Mouse (Mus musculus): ENCODE measurements around the gene Wdr66.

The Wdr66 gene

DNA sequence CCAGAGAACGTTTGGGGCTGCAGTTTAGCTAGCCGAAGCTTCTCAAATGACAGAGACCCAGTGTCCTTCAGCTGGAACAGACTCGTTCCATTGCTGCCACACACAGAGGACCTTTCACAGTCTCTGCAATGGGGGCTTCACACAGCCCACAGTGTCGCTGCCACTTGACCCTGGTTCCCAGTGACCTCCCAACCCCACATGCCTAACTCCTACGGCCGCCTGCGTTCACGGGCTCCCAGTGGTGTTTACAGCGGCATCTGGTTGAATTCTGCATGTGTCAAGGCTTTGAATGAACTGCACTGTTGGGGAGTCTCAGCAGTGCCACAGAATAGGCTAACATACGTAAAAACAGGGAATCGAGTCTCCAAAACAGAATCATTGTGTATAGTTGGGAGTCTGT is 19.0 kb downstream of the Wdr66 start:
- DNase-seq (ENCODE audit: low read depth, low spot score) = no peak

DNA sequence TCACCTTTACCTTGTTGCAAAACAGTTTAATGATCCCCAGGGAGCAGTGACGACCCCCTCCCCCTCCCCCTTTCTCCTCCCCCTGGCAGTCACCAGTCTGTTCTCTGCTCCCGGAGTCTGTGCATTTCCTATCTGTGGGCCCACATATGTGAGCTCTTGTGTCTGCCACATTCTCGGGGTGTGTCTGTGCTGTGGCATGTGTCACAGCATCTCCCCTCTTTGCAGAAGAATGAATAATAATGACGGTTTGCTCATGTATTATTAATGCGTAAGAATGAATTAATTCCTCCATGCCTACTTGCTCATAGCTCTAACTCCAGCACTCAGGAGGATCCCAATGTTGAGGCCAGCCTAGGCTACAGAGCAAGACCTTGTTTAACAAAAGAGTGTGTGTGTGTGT is 21.0 kb downstream of the Wdr66 start:
- DNase-seq (ENCODE audit: low read depth, low spot score) = no peak

GRCm38 (mm10) chr5:123276636-123277341 is 24.9 kb downstream of the Wdr66 start:
- no peak for DNase-seq (ENCODE audit: low read depth, low spot score)

GRCm38 (mm10) chr5:123277342-123277701 is 25.4 kb downstream of the Wdr66 start:
- DNase-seq (ENCODE audit: low read depth, low spot score) = no peak

- DNase-seq (ENCODE audit: low read depth, low spot score) = no peak
Observed at GRCm38 (mm10) chr5:123277704-123278103, 25.8 kb downstream of the Wdr66 start.

GRCm38 (mm10) chr5:123279248-123279647 is 27.3 kb downstream of the Wdr66 start:
- no peak for DNase-seq (ENCODE audit: low read depth, low spot score)

DNA sequence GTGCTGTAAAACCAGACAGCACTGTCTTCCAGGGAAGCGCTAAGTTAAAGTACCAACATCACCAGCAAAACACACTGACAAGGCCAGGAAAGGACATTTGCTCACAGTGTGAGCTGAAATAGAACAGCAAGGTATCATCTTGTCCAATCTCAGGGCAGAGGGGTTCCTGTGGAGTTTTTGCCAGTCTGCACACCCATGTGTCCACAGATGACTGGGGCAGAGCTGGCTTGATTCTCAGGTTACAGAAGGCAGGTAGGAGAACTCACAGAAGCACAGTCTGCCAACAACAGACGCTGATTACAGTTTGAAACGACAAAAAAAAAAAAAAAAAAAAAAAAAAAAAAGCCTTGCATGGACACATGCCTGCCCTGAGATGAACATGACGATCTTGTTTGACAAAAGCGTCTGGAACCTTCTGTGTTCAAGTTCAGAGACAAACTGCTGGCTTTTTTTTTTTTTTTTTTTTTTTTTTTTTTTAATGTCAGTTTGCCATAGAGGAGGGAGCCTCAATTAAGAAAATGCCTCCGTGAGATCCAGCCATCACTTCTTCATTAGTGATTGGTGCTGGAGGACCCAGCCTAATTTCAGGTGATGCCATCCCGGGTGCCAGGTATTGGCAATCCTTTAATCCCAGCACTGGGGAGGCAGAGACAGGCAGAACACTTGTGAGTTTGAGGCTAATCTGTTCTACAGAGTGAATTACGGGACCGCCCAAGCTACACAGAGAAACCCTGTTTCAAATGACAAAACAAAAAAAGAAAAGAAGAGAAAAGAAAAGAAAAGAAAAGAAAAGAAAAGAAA is 29.6 kb downstream of the Wdr66 start:
- DNase-seq (ENCODE audit: low read depth, low spot score) = no peak

DNA sequence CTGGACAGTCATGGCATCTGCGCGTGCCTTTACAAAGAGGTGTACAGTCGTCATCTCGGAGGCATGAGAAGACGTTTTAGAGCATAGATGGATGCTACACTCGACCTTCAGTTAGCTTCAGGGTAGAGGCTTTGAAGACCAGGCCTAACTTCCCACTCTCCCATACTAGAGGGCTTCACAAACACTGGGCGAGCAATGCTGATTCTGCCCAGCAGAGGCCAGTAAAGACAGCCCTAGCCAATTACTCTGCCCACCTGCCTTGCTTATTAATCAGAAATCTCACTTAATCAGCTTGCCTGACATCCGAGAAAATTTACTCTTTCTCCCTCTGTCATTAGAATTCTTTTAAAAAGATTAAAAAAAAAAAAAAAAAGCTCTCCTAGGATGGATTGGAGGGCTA is 33.3 kb downstream of the Wdr66 start:
- no peak for DNase-seq (ENCODE audit: low read depth, low spot score)

DNA sequence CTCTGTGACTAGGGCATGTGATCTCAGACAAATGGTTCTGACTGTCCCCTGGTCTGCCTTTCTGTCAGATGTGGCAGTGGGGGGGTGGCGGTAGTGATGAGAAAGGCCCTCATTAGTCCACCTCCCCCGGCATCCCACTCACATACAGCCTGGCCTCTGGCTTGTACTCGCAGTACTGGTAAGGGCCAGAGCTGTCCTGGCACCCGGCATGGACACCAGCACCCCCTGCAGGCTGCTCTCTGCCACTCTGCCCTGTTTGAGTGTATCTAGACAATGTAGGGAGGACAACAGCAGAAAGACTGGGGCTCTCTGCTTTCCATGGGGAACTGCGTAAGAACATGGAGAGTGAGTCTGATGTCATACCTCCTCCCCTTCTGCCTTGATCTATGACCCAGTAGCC is 36.2 kb downstream of the Wdr66 start:
- no peak for DNase-seq (ENCODE audit: low read depth, low spot score)

DNA sequence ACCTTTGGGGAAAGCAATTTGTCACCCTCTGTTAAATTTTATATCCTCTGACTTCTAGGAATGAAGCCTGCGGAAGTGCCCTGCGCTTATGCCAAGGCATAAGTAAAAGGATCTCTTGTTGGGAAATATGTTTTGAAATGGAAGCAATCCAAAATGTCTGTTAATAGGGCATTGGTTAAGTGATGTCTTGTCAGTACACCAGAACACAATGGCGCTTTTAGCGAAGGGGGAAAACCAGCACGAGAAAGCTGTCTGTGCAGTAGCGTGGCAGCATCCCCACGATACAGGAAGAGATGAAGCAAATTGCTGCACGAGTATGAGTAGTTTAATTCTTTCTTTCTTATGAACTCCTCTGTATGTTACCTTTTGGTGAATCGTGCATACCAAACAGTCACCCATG is 42.8 kb downstream of the Wdr66 start:
- no peak for DNase-seq (ENCODE audit: low read depth, low spot score)

GRCm38 (mm10) chr5:123296224-123296806 is 44.4 kb downstream of the Wdr66 start:
- DNase-seq (ENCODE audit: low read depth, low spot score) = no peak

GRCm38 (mm10) chr5:123296972-123297754 is 45.3 kb downstream of the Wdr66 start:
- no peak for DNase-seq (ENCODE audit: low read depth, low spot score)

DNA sequence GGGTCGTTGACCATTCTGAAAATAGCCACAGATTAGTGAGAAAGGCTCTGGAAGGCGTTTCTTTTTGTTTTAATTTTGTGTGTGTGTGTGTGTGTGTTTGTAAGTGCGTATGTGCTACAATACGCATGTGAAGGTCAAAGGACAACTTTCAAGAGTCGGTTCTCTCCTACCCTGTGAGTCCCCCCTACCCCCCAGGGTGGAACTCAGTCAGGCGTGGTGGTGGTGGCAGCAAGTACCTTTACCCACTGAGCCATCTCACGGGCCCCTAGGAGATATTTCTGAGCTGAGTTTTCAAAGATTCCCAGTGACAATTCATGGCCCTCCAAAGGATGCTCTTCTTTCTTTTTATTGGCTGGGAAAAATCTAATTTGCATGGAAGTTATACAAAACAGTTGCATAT is 45.9 kb downstream of the Wdr66 start:
- no peak for DNase-seq (ENCODE audit: low read depth, low spot score)

- DNase-seq (ENCODE audit: low read depth, low spot score) = no peak
Observed at GRCm38 (mm10) chr5:123298526-123298925, 46.6 kb downstream of the Wdr66 start.

DNA sequence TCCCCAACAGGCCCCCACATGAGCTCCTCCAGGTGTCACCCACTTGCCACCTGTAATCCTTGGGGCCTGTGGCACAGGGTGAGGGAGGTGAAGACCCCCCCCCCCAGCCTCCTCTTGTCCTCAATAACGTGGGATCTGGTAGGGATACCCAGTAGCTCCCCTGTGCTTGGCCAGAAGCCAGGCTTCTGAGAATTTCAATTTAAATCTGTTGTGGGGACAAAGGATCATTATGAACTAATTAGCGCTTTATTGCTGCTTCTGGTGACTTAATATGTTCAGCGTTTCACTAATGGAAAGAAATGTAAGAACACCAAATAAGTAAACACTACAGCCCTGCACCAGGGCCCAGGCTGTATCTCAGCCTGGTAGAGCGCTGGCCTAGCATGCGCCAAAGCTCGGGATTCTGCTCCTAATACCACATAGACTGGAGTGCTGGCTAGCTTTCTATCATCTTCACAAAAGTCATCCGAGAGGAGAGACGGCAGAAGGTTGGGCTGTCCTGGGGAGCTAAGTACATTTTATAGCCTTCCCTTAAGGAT is 48.7 kb downstream of the Wdr66 start:
- no peak for DNase-seq (ENCODE audit: low read depth, low spot score)

- no peak for DNase-seq (ENCODE audit: low read depth, low spot score)
Observed at GRCm38 (mm10) chr5:123301780-123302521, 50.0 kb downstream of the Wdr66 start.

- no peak for DNase-seq (ENCODE audit: low read depth, low spot score)
Observed at GRCm38 (mm10) chr5:123307630-123308282, 55.9 kb downstream of the Wdr66 start.

DNA sequence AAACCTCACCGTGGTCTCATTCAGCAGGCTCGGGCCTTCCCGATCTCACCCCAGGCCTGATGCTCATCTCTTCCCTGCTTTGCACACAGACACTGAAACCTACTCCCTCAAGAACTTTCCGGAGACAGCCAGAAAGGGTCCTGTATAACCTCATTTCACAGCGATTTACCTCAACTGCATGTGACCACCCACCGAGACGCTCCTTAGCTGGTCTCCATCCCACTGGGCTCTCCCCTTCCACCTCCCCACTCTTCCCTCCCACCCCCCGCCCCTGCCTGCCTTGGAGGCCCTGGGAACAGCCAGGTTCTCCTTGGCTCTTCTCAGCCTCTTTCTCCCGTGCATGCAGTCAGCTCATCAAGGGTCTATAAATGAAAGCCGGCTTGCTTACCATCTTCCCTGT is 57.9 kb downstream of the Wdr66 start:
- no peak for DNase-seq (ENCODE audit: low read depth, low spot score)

GRCm38 (mm10) chr5:123310221-123310620 is 58.3 kb downstream of the Wdr66 start:
- DNase-seq (ENCODE audit: low read depth, low spot score) = no peak

DNA sequence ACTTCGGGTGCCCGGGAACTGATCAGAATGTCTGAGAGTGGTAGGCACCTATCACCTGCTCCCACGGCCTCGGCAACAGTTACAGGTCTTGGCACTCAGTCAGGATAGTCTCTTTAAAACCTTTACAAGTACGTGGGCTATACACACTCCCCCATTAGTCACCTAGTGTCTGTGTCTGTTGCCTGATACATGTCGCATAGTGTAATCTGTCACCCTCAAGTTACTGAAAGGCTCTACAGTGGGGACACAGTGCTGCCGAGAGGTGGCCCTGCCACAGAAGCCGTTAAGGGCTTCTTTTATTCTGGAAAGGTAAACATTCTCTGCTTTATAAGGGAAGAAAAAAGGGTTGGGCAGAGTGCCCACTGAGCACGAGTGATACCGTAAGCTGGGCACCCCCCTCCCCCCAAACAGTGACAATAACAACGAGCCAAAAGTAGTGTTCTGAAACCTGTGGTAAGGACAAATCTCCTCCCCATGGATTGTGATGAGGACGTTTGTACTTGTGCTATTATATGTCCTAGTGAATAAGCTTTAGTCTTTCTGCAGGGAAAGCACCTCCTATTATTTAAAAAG is 61.2 kb downstream of the Wdr66 start:
- no peak for DNase-seq (ENCODE audit: low read depth, low spot score)

Data from telencephalon, adult 2 months (tissue).